Mouse (Mus musculus): Measurements from ENCODE around the gene Crym.

Gene Crym

GRCm38 (mm10) chr7:120201771-120202170, at the start of gene Crym:
Crym (minus strand) TSS chr7:120202111.
- no peak for DNase-seq

GRCm38 (mm10) chr7:120241092-120241491, 39.2 kb upstream of the Crym start:
- no peak for DNase-seq

- peak; percentile 10 for DNase-seq
These were observed 26.6 kb upstream of the Crym start for GRCm38 (mm10) chr7:120228541-120228940.

- no peak for DNase-seq
These were observed 4.1 kb upstream of the Crym start for GRCm38 (mm10) chr7:120205989-120206388.

- DNase-seq = peak; percentile 87
These were observed 1.9 kb upstream of the Crym start, which contains the start of gene Abca14 for GRCm38 (mm10) chr7:120203789-120204188. Abca14 (plus strand) TSS chr7:120203961.

- DNase-seq = no peak
These were observed 623 bp downstream of the Crym start for GRCm38 (mm10) chr7:120201231-120201744.

- DNase-seq = no peak
These were observed 6.7 kb downstream of the Crym start for GRCm38 (mm10) chr7:120195207-120195606.

GRCm38 (mm10) chr7:120192816-120193215, 9.1 kb downstream of the Crym start:
- DNase-seq = no peak

- no peak for DNase-seq
These were observed 9.7 kb downstream of the Crym start for GRCm38 (mm10) chr7:120192207-120192606.

GRCm38 (mm10) chr7:120190150-120190665, 11.7 kb downstream of the Crym start:
- no peak for DNase-seq

- DNase-seq = no peak
These were observed 12.4 kb downstream of the Crym start for GRCm38 (mm10) chr7:120189369-120190149.

- DNase-seq = no peak
These were observed 13.0 kb downstream of the Crym start for GRCm38 (mm10) chr7:120188946-120189345.

GRCm38 (mm10) chr7:120182891-120183290, 19.0 kb downstream of the Crym start:
- DNase-seq = no peak

GRCm38 (mm10) chr7:120181401-120182230, 20.3 kb downstream of the Crym start:
- DNase-seq = no peak

GRCm38 (mm10) chr7:120180547-120180946, 21.4 kb downstream of the Crym start:
- DNase-seq = no peak

- no peak for DNase-seq
These were observed 23.0 kb downstream of the Crym start for GRCm38 (mm10) chr7:120178935-120179334.

GRCm38 (mm10) chr7:120177611-120178010, 24.3 kb downstream of the Crym start:
- no peak for DNase-seq

GRCm38 (mm10) chr7:120174723-120175504, 27.0 kb downstream of the Crym start:
- no peak for DNase-seq

- DNase-seq = no peak
These were observed 28.2 kb downstream of the Crym start, which contains the start of gene Anks4b for GRCm38 (mm10) chr7:120173603-120174244. Anks4b (plus strand) TSS chr7:120173858.

GRCm38 (mm10) chr7:120172188-120172700, 29.7 kb downstream of the Crym start:
- DNase-seq = no peak

GRCm38 (mm10) chr7:120163581-120164251, 38.2 kb downstream of the Crym start:
- no peak for DNase-seq
